Mouse (Mus musculus): Measurements from ENCODE around the gene Efcab6. TPM values are rescaled to one million over a fixed set of nuclear protein-coding genes. Genes with fewer than 3 reads are reported as not detected.

Efcab6 gene
- polyA plus RNA-seq, 1 experiment from 2014 or later: 0.54 TPM

GRCm38 (mm10) chr15:83955948-83956707, 109.1 kb downstream of the Efcab6 start:
- ATAC-seq (ENCODE audit: insufficient number of reproducible peaks, insufficient read depth, low FRiP score, low read depth): no peak
- Histone ChIP-seq H3K36me3 (ENCODE audit: control insufficient read depth, insufficient read depth, low read length) (no peaks in the 10 kb centered on the region), H3K27ac (ENCODE audit: low read length) (no peak overlapping the region), H3K9ac (replicated peaks; ENCODE audit: low read depth, low read length) (no peak overlapping the region), H3K4me3 (ENCODE audit: low read depth, low read length) (no peak overlapping the region), H3K9me3 (ENCODE audit: control insufficient read depth, low read depth, low read length) (no peaks in the 10 kb centered on the region), H3K27me3 (ENCODE audit: control insufficient read depth, insufficient read depth, low read length) (no peaks in the 10 kb centered on the region), H3K4me1 (ENCODE audit: control insufficient read depth, insufficient read depth, low read length) (0 out of 2 replicates have a peak, but pooled peaks cover 2% of the 10 kb centered on the region), H3K4me2 (replicated peaks; ENCODE audit: low read depth, low read length) (no peak overlapping the region)
- 72% methylated on average over 8 of the region's 8 CpGs for WGBS

- 51% methylated on average over 16 of the region's 16 CpGs for WGBS
- H3K9ac ChIP-seq (replicated peaks; ENCODE audit: low read depth, low read length): no peak overlapping the region
- no peaks in the 10 kb centered on the region for H3K27me3 ChIP-seq (ENCODE audit: control insufficient read depth, insufficient read depth, low read length)
- no peaks in the 10 kb centered on the region for H3K36me3 ChIP-seq (ENCODE audit: control insufficient read depth, insufficient read depth, low read length)
- no peak overlapping the region for H3K4me3 ChIP-seq (ENCODE audit: low read depth, low read length)
- no peak overlapping the region for H3K27ac ChIP-seq (ENCODE audit: low read length)
- H3K9me3 ChIP-seq (ENCODE audit: control insufficient read depth, low read depth, low read length): no peaks in the 10 kb centered on the region
- no peak for ATAC-seq (ENCODE audit: insufficient number of reproducible peaks, insufficient read depth, low FRiP score, low read depth)
- H3K4me2 ChIP-seq (replicated peaks; ENCODE audit: low read depth, low read length): no peak overlapping the region
- H3K4me1 ChIP-seq (ENCODE audit: control insufficient read depth, insufficient read depth, low read length): no peaks in the 10 kb centered on the region
These were observed 115.3 kb downstream of the Efcab6 start for GRCm38 (mm10) chr15:83949729-83950491.

- H3K4me1 ChIP-seq (ENCODE audit: control insufficient read depth, insufficient read depth, low read length): no peaks in the 10 kb centered on the region
- ATAC-seq (ENCODE audit: insufficient number of reproducible peaks, insufficient read depth, low FRiP score, low read depth): no peak
- H3K27me3 ChIP-seq (ENCODE audit: control insufficient read depth, insufficient read depth, low read length): no peaks in the 10 kb centered on the region
- H3K9me3 ChIP-seq (ENCODE audit: control insufficient read depth, low read depth, low read length): no peaks in the 10 kb centered on the region
- WGBS: 38% methylated on average over 5 of the region's 5 CpGs
- H3K4me3 ChIP-seq (ENCODE audit: low read depth, low read length): no peak overlapping the region
- H3K27ac ChIP-seq (ENCODE audit: low read length): no peak overlapping the region
- H3K4me2 ChIP-seq (replicated peaks; ENCODE audit: low read depth, low read length): no peak overlapping the region
- H3K36me3 ChIP-seq (ENCODE audit: control insufficient read depth, insufficient read depth, low read length): no peaks in the 10 kb centered on the region
- no peak overlapping the region for H3K9ac ChIP-seq (replicated peaks; ENCODE audit: low read depth, low read length)
These were observed 125.5 kb downstream of the Efcab6 start for GRCm38 (mm10) chr15:83939703-83940102.

- no peak overlapping the region for H3K4me3 ChIP-seq (ENCODE audit: low read depth, low read length)
- no peaks in the 10 kb centered on the region for H3K9me3 ChIP-seq (ENCODE audit: control insufficient read depth, low read depth, low read length)
- no peaks in the 10 kb centered on the region for H3K36me3 ChIP-seq (ENCODE audit: control insufficient read depth, insufficient read depth, low read length)
- H3K9ac ChIP-seq (replicated peaks; ENCODE audit: low read depth, low read length): no peak overlapping the region
- no peak for ATAC-seq (ENCODE audit: insufficient number of reproducible peaks, insufficient read depth, low FRiP score, low read depth)
- no peaks in the 10 kb centered on the region for H3K4me1 ChIP-seq (ENCODE audit: control insufficient read depth, insufficient read depth, low read length)
- no peak overlapping the region for H3K27ac ChIP-seq (ENCODE audit: low read length)
- 77% methylated on average over 2 of the region's 2 CpGs for WGBS
- H3K27me3 ChIP-seq (ENCODE audit: control insufficient read depth, insufficient read depth, low read length): no peaks in the 10 kb centered on the region
- H3K4me2 ChIP-seq (replicated peaks; ENCODE audit: low read depth, low read length): no peak overlapping the region
These were observed 126.7 kb downstream of the Efcab6 start for GRCm38 (mm10) chr15:83938466-83938865.

GRCm38 (mm10) chr15:83936506-83936905, 128.7 kb downstream of the Efcab6 start:
- no peaks in the 10 kb centered on the region for H3K4me1 ChIP-seq (ENCODE audit: control insufficient read depth, insufficient read depth, low read length)
- no peak overlapping the region for H3K27ac ChIP-seq (ENCODE audit: low read length)
- H3K27me3 ChIP-seq (ENCODE audit: control insufficient read depth, insufficient read depth, low read length): no peaks in the 10 kb centered on the region
- H3K9me3 ChIP-seq (ENCODE audit: control insufficient read depth, low read depth, low read length): no peaks in the 10 kb centered on the region
- no peak overlapping the region for H3K4me3 ChIP-seq (ENCODE audit: low read depth, low read length)
- H3K36me3 ChIP-seq (ENCODE audit: control insufficient read depth, insufficient read depth, low read length): no peaks in the 10 kb centered on the region
- no peak overlapping the region for H3K4me2 ChIP-seq (replicated peaks; ENCODE audit: low read depth, low read length)
- ATAC-seq (ENCODE audit: insufficient number of reproducible peaks, insufficient read depth, low FRiP score, low read depth): no peak
- no peak overlapping the region for H3K9ac ChIP-seq (replicated peaks; ENCODE audit: low read depth, low read length)
- 92% methylated on average over 4 of the region's 4 CpGs for WGBS

- H3K4me1 ChIP-seq (ENCODE audit: control insufficient read depth, insufficient read depth, low read length): no peaks in the 10 kb centered on the region
- no peak overlapping the region for H3K4me3 ChIP-seq (ENCODE audit: low read depth, low read length)
- no peak for ATAC-seq (ENCODE audit: insufficient number of reproducible peaks, insufficient read depth, low FRiP score, low read depth)
- no peak overlapping the region for H3K4me2 ChIP-seq (replicated peaks; ENCODE audit: low read depth, low read length)
- H3K27me3 ChIP-seq (ENCODE audit: control insufficient read depth, insufficient read depth, low read length): no peaks in the 10 kb centered on the region
- no peaks in the 10 kb centered on the region for H3K9me3 ChIP-seq (ENCODE audit: control insufficient read depth, low read depth, low read length)
- no peaks in the 10 kb centered on the region for H3K36me3 ChIP-seq (ENCODE audit: control insufficient read depth, insufficient read depth, low read length)
- no peak overlapping the region for H3K9ac ChIP-seq (replicated peaks; ENCODE audit: low read depth, low read length)
- H3K27ac ChIP-seq (ENCODE audit: low read length): no peak overlapping the region
- WGBS: 56% methylated on average over 2 of the region's 2 CpGs
These were observed 130.4 kb downstream of the Efcab6 start for GRCm38 (mm10) chr15:83934816-83935215.

- 72% methylated on average over 3 of the region's 3 CpGs for WGBS
- Histone ChIP-seq H3K9ac (replicated peaks; ENCODE audit: low read depth, low read length) (no peak overlapping the region), H3K4me2 (replicated peaks; ENCODE audit: low read depth, low read length) (no peak overlapping the region), H3K27ac (ENCODE audit: low read length) (no peak overlapping the region), H3K36me3 (ENCODE audit: control insufficient read depth, insufficient read depth, low read length) (no peaks in the 10 kb centered on the region), H3K27me3 (ENCODE audit: control insufficient read depth, insufficient read depth, low read length) (no peaks in the 10 kb centered on the region), H3K4me3 (ENCODE audit: low read depth, low read length) (no peak overlapping the region), H3K9me3 (ENCODE audit: control insufficient read depth, low read depth, low read length) (no peaks in the 10 kb centered on the region), H3K4me1 (ENCODE audit: control insufficient read depth, insufficient read depth, low read length) (no peaks in the 10 kb centered on the region)
- ATAC-seq (ENCODE audit: insufficient number of reproducible peaks, insufficient read depth, low FRiP score, low read depth): no peak
These were observed 139.8 kb downstream of the Efcab6 start for GRCm38 (mm10) chr15:83925338-83925737.

- Histone ChIP-seq H3K9me3 (ENCODE audit: control insufficient read depth, low read depth, low read length) (no peaks in the 10 kb centered on the region), H3K9ac (replicated peaks; ENCODE audit: low read depth, low read length) (no peak overlapping the region), H3K36me3 (ENCODE audit: control insufficient read depth, insufficient read depth, low read length) (no peaks in the 10 kb centered on the region), H3K4me3 (ENCODE audit: low read depth, low read length) (no peak overlapping the region), H3K27me3 (ENCODE audit: control insufficient read depth, insufficient read depth, low read length) (no peaks in the 10 kb centered on the region), H3K4me1 (ENCODE audit: control insufficient read depth, insufficient read depth, low read length) (no peaks in the 10 kb centered on the region), H3K4me2 (replicated peaks; ENCODE audit: low read depth, low read length) (no peak overlapping the region), H3K27ac (ENCODE audit: low read length) (no peak overlapping the region)
- no peak for ATAC-seq (ENCODE audit: insufficient number of reproducible peaks, insufficient read depth, low FRiP score, low read depth)
- 10% methylated on average over 4 of the region's 4 CpGs for WGBS
These were observed 140.5 kb downstream of the Efcab6 start for GRCm38 (mm10) chr15:83924656-83925055.

Measured in stomach, embryonic 14.5 days (tissue).